Mouse (Mus musculus): ENCODE data around the gene Lmtk3. TPM values are rescaled to one million over a fixed set of nuclear protein-coding genes. Genes with fewer than 3 reads are reported as not detected.

The Lmtk3 gene
- polyA plus RNA-seq, 1 experiment from 2014 or later = 2.5 TPM

DNA sequence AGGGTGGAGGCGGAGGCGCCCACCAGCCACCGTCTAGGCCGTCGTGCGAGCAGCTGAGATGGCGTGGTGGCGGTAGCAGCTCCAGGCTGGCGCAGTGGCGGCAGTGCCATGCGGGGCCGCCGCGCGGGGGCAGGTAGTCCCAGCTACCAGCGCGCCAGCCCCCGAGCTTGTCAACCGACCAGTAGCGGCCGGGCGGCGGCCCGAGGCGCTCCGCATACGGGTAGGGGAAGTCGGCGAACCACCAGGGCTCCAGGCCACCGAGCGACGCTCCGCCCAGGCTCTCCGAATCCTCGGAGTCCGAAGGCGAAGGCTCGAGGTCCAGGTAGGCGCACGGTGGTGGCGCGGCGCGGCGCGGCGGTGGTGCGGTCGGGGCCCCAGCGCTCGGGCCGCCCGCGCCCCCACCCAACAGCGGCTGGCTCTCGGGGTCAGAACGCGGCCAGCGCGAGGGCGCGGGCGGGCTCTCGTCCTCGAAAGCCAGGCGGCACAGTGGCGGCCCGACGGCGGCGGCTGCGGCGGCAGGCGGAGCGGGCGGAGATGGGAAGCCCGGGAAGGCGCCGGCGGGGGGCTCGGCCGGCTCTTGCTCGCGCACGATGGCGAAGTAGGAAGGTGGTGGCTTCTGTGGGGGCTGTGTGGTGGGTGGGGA, 49.7 kb downstream of the Lmtk3 start:
- Histone ChIP-seq H3K4me2 (peak overlapping the region; percentile 68), H3K27me3 (peaks cover 53% of the 10 kb centered on the region), H3K4me1 (peaks cover 42% of the 10 kb centered on the region), H3K9ac (peak overlapping the region; percentile 31; the same call in 1 of the 2 replicates), H3K9me3 (replicated peaks) (no peaks in the 10 kb centered on the region), H3K36me3 (peaks cover 14% of the 10 kb centered on the region), H3K27ac (no peak overlapping the region), H3K4me3 (replicated peaks) (peak overlapping the region; percentile 42)
- no peak; the same call in 1 of the 2 replicates for ATAC-seq (replicated peaks; ENCODE audit: low FRiP score)
- 2% methylated on average over 61 of the region's 86 CpGs for WGBS

DNA sequence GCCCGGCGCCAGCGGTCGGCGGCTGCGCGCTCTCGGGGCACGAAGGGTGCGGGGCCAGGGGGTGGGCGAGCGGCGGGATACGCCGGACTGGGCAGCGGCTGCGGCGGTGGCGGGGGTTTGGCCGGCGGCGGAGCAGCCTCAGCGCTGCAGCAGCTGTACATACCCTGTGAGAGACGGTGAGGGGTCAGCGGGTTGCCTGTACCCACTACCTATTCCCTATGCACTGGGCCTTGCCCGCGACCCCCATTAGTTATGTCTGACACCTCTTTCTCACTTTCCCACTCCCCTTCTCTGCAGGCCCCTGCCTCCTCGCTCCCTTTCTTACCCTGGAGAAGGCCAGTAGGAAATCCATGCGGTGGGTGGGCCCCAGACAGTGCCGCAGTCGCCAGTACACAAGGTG, 50.4 kb downstream of the Lmtk3 start:
- peak overlapping the region; percentile 42 for H3K4me3 ChIP-seq (replicated peaks)
- H3K4me1 ChIP-seq = peaks cover 42% of the 10 kb centered on the region
- ATAC-seq (replicated peaks; ENCODE audit: low FRiP score) = no peak

DNA sequence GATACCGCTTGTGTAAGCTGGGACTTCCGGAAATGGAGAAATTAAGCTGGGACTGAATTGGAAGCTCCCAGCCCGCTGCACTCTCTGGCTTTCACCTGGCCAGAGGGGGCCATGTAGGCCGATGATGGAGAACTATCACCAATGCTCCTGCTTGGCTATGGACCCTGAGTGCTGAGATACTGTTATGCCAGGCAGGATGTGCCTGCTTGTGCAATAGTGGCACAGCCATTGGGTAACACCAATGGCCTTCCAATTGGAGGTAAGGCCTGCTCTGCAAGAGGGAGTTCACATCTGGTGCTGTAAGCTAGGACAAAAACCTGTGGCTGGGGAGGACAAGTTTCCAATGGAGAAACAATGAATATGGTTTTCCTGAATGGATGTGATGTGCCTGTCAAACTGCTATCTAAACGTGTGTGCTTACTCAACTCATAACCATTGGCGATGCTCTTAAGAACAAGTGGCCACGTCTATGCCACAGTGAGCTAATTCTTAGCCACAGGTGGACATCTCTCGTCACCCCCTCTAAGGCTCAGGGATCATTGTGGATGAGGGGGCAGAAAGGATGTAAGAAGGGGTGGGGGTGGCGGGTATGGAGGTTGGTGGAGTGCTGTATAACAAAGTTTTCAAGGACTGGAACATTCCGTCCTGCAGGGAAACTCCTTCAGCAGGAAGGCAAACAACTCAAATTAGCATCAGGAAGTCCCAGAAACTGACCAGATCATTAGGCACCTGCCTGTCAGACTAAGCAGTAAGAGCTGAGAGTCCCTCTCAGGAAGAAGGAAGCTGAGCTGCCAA, 59.6 kb downstream of the Lmtk3 start:
- 89% methylated on average over 10 of the region's 10 CpGs for WGBS
- no peak overlapping the region for H3K4me3 ChIP-seq (replicated peaks)
- H3K27ac ChIP-seq = no peak overlapping the region
- no peak for ATAC-seq (replicated peaks; ENCODE audit: low FRiP score)
- H3K4me1 ChIP-seq = no peaks in the 10 kb centered on the region
- no peaks in the 10 kb centered on the region for H3K9me3 ChIP-seq (replicated peaks)
- peaks cover 21% of the 10 kb centered on the region for H3K27me3 ChIP-seq
- no peak overlapping the region for H3K9ac ChIP-seq
- no peak overlapping the region for H3K4me2 ChIP-seq
- H3K36me3 ChIP-seq = no peaks in the 10 kb centered on the region

More for the DNA sequence above, 50.4 kb downstream of the Lmtk3 start:
- Histone ChIP-seq H3K9ac (peak overlapping the region; percentile 31; the same call in 1 of the 2 replicates), H3K4me2 (peak overlapping the region; percentile 68), H3K36me3 (peaks cover 7% of the 10 kb centered on the region), H3K27ac (no peak overlapping the region), H3K9me3 (replicated peaks) (no peaks in the 10 kb centered on the region), H3K27me3 (peaks cover 53% of the 10 kb centered on the region)
- 4% methylated on average over 24 of the region's 31 CpGs for WGBS

DNA sequence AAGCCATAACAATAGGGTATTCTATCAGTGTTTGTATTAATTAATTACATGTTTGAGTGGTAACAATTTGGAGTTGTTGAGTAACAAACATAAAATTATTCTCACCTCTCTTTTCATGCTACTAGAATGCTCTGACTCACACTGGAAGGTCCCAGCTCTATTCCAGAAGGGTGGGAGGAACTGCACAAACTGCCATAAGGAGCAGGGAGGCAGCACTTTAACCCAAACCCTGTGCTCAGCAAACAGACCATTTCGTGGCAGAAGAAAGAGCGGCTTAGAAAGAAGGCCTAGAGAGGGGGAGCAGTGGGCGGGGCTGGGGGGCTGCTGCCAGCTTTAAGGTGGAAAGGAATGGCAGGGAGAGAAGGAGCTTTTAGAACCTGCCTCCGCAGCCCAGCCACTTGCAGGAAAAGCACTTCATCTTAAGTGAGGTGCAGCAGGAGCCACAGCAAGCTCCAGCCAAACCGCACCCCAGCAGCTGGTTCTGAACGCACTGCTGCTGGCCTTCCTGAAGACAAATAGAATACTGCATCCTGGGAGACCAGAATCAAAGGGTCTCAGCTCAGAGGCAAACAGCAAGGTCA, 65.0 kb downstream of the Lmtk3 start:
- ATAC-seq (replicated peaks; ENCODE audit: low FRiP score) = no peak
- WGBS = 21% methylated on average over 6 of the region's 6 CpGs
- Histone ChIP-seq H3K27me3 (peaks cover 22% of the 10 kb centered on the region; the same call in 1 of the 2 replicates), H3K4me3 (replicated peaks) (no peak overlapping the region), H3K9ac (no peak overlapping the region), H3K27ac (no peak overlapping the region), H3K4me2 (no peak overlapping the region), H3K4me1 (no peaks in the 10 kb centered on the region), H3K36me3 (no peaks in the 10 kb centered on the region), H3K9me3 (replicated peaks) (no peaks in the 10 kb centered on the region)

GRCm38 (mm10) chr7:45850661-45851060, 67.1 kb downstream of the Lmtk3 start:
- H3K4me1 ChIP-seq = no peaks in the 10 kb centered on the region

GRCm38 (mm10) chr7:45853089-45853488, 69.6 kb downstream of the Lmtk3 start:
- no peak overlapping the region for H3K27ac ChIP-seq
- H3K4me3 ChIP-seq (replicated peaks) = no peak overlapping the region
- no peak overlapping the region for H3K9ac ChIP-seq
- no peak for ATAC-seq (replicated peaks; ENCODE audit: low FRiP score)
- no peaks in the 10 kb centered on the region for H3K9me3 ChIP-seq (replicated peaks)
- peaks cover 17% of the 10 kb centered on the region for H3K4me1 ChIP-seq
- WGBS = 73% methylated on average over 12 of the region's 12 CpGs
- H3K36me3 ChIP-seq = no peaks in the 10 kb centered on the region
- H3K4me2 ChIP-seq = no peak overlapping the region
- peaks cover 34% of the 10 kb centered on the region for H3K27me3 ChIP-seq

More at GRCm38 (mm10) chr7:45850661-45851060, 67.1 kb downstream of the Lmtk3 start:
- Histone ChIP-seq H3K27ac (no peak overlapping the region), H3K27me3 (peaks cover 15% of the 10 kb centered on the region; the same call in 1 of the 2 replicates), H3K4me3 (replicated peaks) (no peak overlapping the region), H3K36me3 (no peaks in the 10 kb centered on the region), H3K9ac (no peak overlapping the region), H3K9me3 (replicated peaks) (no peaks in the 10 kb centered on the region), H3K4me2 (no peak overlapping the region)
- no peak for ATAC-seq (replicated peaks; ENCODE audit: low FRiP score)
- WGBS = 69% methylated on average over 3 of the region's 3 CpGs

Other genes starting within 250 kb of the Lmtk3 start
- gene Hsd17b14, start 228.8 kb upstream of the Lmtk3 start, polyA plus RNA-seq (2015; fragmentation: Nextera tagmentation; extraction: Ambion mirVana) = 11.8 and 14.8 TPM in 2 replicates
- 75.4 and 78.5 TPM in 2 replicates for gene Bcat2, start 213.6 kb upstream of the Lmtk3 start, polyA plus RNA-seq (2015; fragmentation: Nextera tagmentation; extraction: Ambion mirVana)
- gene Fgf21, start 168.2 kb upstream of the Lmtk3 start, polyA plus RNA-seq (2015; fragmentation: Nextera tagmentation; extraction: Ambion mirVana) = 0.32 TPM in 1 of 2 replicates, not detected in the other
- 0.06 and 0.21 TPM in 2 replicates for gene Fut1, start 166.4 kb upstream of the Lmtk3 start, polyA plus RNA-seq (2015; fragmentation: Nextera tagmentation; extraction: Ambion mirVana)
- gene Izumo1, start 161.9 kb upstream of the Lmtk3 start, polyA plus RNA-seq (2015; fragmentation: Nextera tagmentation; extraction: Ambion mirVana) = 0.14 and 0.17 TPM in 2 replicates
- gene Rasip1, start 156.2 kb upstream of the Lmtk3 start, polyA plus RNA-seq (2015; fragmentation: Nextera tagmentation; extraction: Ambion mirVana) = 16.1 and 18.0 TPM in 2 replicates
- gene Mamstr, start 143.8 kb upstream of the Lmtk3 start, polyA plus RNA-seq (2015; fragmentation: Nextera tagmentation; extraction: Ambion mirVana) = 7.5 and 9.0 TPM in 2 replicates
- gene Fut2, start 117.3 kb upstream of the Lmtk3 start, polyA plus RNA-seq (2015; fragmentation: Nextera tagmentation; extraction: Ambion mirVana) = 0.42 and 3.7 TPM in 2 replicates
- gene Ntn5, start 99.7 kb upstream of the Lmtk3 start, polyA plus RNA-seq (2015; fragmentation: Nextera tagmentation; extraction: Ambion mirVana) = 0.21 and 0.24 TPM in 2 replicates
- 0.19 and 0.29 TPM in 2 replicates for gene Sec1, start 89.3 kb upstream of the Lmtk3 start, polyA plus RNA-seq (2015; fragmentation: Nextera tagmentation; extraction: Ambion mirVana)
- gene Car11, start 83.9 kb upstream of the Lmtk3 start, polyA plus RNA-seq (2015; fragmentation: Nextera tagmentation; extraction: Ambion mirVana) = 8.6 and 8.8 TPM in 2 replicates
- 3.7 and 4.7 TPM in 2 replicates for gene Dbp, start 78.7 kb upstream of the Lmtk3 start, polyA plus RNA-seq (2015; fragmentation: Nextera tagmentation; extraction: Ambion mirVana)
- gene Rpl18, start 68.3 kb upstream of the Lmtk3 start, polyA plus RNA-seq (2015; fragmentation: Nextera tagmentation; extraction: Ambion mirVana) = 1,132 and 1,166 TPM in 2 replicates
- gene Sphk2, start 65.7 kb upstream of the Lmtk3 start, polyA plus RNA-seq (2015; fragmentation: Nextera tagmentation; extraction: Ambion mirVana) = 28.1 and 33.7 TPM in 2 replicates
- gene Fam83e, start 62.5 kb upstream of the Lmtk3 start, polyA plus RNA-seq (2015; fragmentation: Nextera tagmentation; extraction: Ambion mirVana) = 1.4 and 2.5 TPM in 2 replicates
- gene Spaca4, start 57.9 kb upstream of the Lmtk3 start, polyA plus RNA-seq (2015; fragmentation: Nextera tagmentation; extraction: Ambion mirVana) = not detected in 2 replicates
- gene Sult2b1, start 931 bp downstream of the Lmtk3 start, polyA plus RNA-seq (2015; fragmentation: Nextera tagmentation; extraction: Ambion mirVana) = 2.8 and 3.2 TPM in 2 replicates
- gene Cyth2, start 30.8 kb downstream of the Lmtk3 start, polyA plus RNA-seq (2015; fragmentation: Nextera tagmentation; extraction: Ambion mirVana) = 130 and 132 TPM in 2 replicates
- 1.4 and 1.6 TPM in 2 replicates for gene Kcnj14, start 41.0 kb downstream of the Lmtk3 start, polyA plus RNA-seq (2015; fragmentation: Nextera tagmentation; extraction: Ambion mirVana)
- 82.5 and 86.3 TPM in 2 replicates for gene Grwd1, start 47.2 kb downstream of the Lmtk3 start, polyA plus RNA-seq (2015; fragmentation: Nextera tagmentation; extraction: Ambion mirVana)
- 83.8 and 89.1 TPM in 2 replicates for gene Kdelr1, start 89.0 kb downstream of the Lmtk3 start, polyA plus RNA-seq (2015; fragmentation: Nextera tagmentation; extraction: Ambion mirVana)
- 0.42 and 0.47 TPM in 2 replicates for gene Grin2d, start 94.6 kb downstream of the Lmtk3 start, polyA plus RNA-seq (2015; fragmentation: Nextera tagmentation; extraction: Ambion mirVana)
- gene Syngr4, start 113.0 kb downstream of the Lmtk3 start, polyA plus RNA-seq (2015; fragmentation: Nextera tagmentation; extraction: Ambion mirVana) = 0.93 and 1.1 TPM in 2 replicates
- 6.2 and 6.5 TPM in 2 replicates for gene Tmem143, start 113.2 kb downstream of the Lmtk3 start, polyA plus RNA-seq (2015; fragmentation: Nextera tagmentation; extraction: Ambion mirVana)
- 164 and 194 TPM in 2 replicates for gene Emp3, start 137.7 kb downstream of the Lmtk3 start, polyA plus RNA-seq (2015; fragmentation: Nextera tagmentation; extraction: Ambion mirVana)
- gene Ccdc114, start 140.3 kb downstream of the Lmtk3 start, polyA plus RNA-seq (2015; fragmentation: Nextera tagmentation; extraction: Ambion mirVana) = 10.8 and 12.2 TPM in 2 replicates
- 0.93 and 1.1 TPM in 2 replicates for gene Abcc6, start 246.6 kb downstream of the Lmtk3 start, polyA plus RNA-seq (2015; fragmentation: Nextera tagmentation; extraction: Ambion mirVana)
- 39.9 and 40.4 TPM in 2 replicates for gene Nomo1, start 250.0 kb downstream of the Lmtk3 start, polyA plus RNA-seq (2015; fragmentation: Nextera tagmentation; extraction: Ambion mirVana)

Measured in kidney, embryonic 15.5 days (tissue).